19 mouse cellular contexts compared by ENCODE assay signal in genomic region chr9:91545402-91545801, GRCm38 (mm10).
DNase-seq lines count a peak whose midpoint lies in the region; ATAC-seq and TF ChIP-seq lines count a peak whose summit lies in the region.
"Had no signal": no experiment of that assay in that cellular context is flagged by ENCODE, and none has a peak within 500 bp of the region (broad histone marks: within the 10 kb centered on the region; RNA-seq: fewer than 3 reads in every experiment).

No protein-coding gene starts in this region.

- peak; percentile 32; the same call in 1 of the 2 replicates for ATAC-seq in forebrain, embryonic 14.5 days
- ATAC-seq in forebrain, embryonic 11.5 days (replicated peaks; ENCODE audit: low FRiP score), result no peak
- no peak for ATAC-seq in midbrain, postnatal 0 days (ENCODE audit: low FRiP score)
- no peak for ATAC-seq in midbrain, embryonic 13.5 days

- 0 out of 2 replicates have a peak overlapping the region, but pooled peaks have one; percentile 48 for H3K27ac ChIP-seq in forebrain, embryonic 14.5 days (ENCODE audit: low read depth, low read length)
- no peak overlapping the region for H3K27ac ChIP-seq in forebrain, embryonic 11.5 days (ENCODE audit: low read depth, low read length)
- no peak overlapping the region for H3K27ac ChIP-seq in midbrain, postnatal 0 days (ENCODE audit: low read depth, low read length)
- no peak overlapping the region for H3K27ac ChIP-seq in midbrain, embryonic 13.5 days
- H3K27ac ChIP-seq in layer of hippocampus, adult 2 months, result no peak overlapping the region
- H3K27ac ChIP-seq: embryonic facial prominence, embryonic 15.5 days; left cerebral cortex, adult 2 months had no signal

- H3K9me3 ChIP-seq in forebrain, embryonic 14.5 days (replicated peaks; ENCODE audit: control insufficient read depth, low read length), result no peaks in the 10 kb centered on the region; the same call in 1 of the 2 replicates
- H3K9me3 ChIP-seq in forebrain, embryonic 11.5 days (ENCODE audit: control insufficient read depth, low read length), result no peaks in the 10 kb centered on the region
- H3K9me3 ChIP-seq in midbrain, postnatal 0 days (ENCODE audit: low read length), result no peaks in the 10 kb centered on the region
- no peaks in the 10 kb centered on the region for H3K9me3 ChIP-seq in midbrain, embryonic 13.5 days
- H3K9me3 ChIP-seq: embryonic facial prominence, embryonic 15.5 days had no signal

- H3K4me1 ChIP-seq in forebrain, embryonic 14.5 days (ENCODE audit: control insufficient read depth, insufficient read depth, low read length), result 0 out of 2 replicates have a peak, but pooled peaks cover 2% of the 10 kb centered on the region
- H3K4me1 ChIP-seq in forebrain, embryonic 11.5 days (replicated peaks; ENCODE audit: control insufficient read depth, insufficient read depth, low read length), result no peaks in the 10 kb centered on the region
- no peaks in the 10 kb centered on the region for H3K4me1 ChIP-seq in midbrain, postnatal 0 days (ENCODE audit: insufficient read depth, low read length)
- no peaks in the 10 kb centered on the region for H3K4me1 ChIP-seq in midbrain, embryonic 13.5 days (replicated peaks)
- H3K4me1 ChIP-seq: embryonic facial prominence, embryonic 15.5 days; megakaryocyte, embryonic 14.5 days had no signal

- no peak overlapping the region for H3K4me2 ChIP-seq in forebrain, embryonic 14.5 days (ENCODE audit: low read length)
- no peak overlapping the region for H3K4me2 ChIP-seq in forebrain, embryonic 11.5 days (ENCODE audit: low read depth, low read length, severe bottlenecking)
- H3K4me2 ChIP-seq in midbrain, postnatal 0 days (ENCODE audit: low read depth, low read length, poor library complexity, severe bottlenecking), result no peak overlapping the region
- no peak overlapping the region for H3K4me2 ChIP-seq in midbrain, embryonic 13.5 days (replicated peaks)
- H3K4me2 ChIP-seq: embryonic facial prominence, embryonic 15.5 days; liver, embryonic 11.5 days had no signal

- DNase-seq in forebrain, embryonic 14.5 days (ENCODE audit: low spot score), result peak; percentile 71
- DNase-seq in forebrain, embryonic 11.5 days (ENCODE audit: low spot score), result no peak
- DNase-seq in midbrain, postnatal 0 days (ENCODE audit: low spot score), result peak; percentile 86
- DNase-seq in cerebellum, adult 9-11 months, result peak; percentile 81
- DNase-seq in kidney, postnatal 25 days, result no peak
- no peak for DNase-seq in adrenal gland, postnatal 25 days
- no peak for DNase-seq in layer of hippocampus, adult 2 months (ENCODE audit: low spot score in 2 of 2)
- DNase-seq: adrenal gland, postnatal 36 days; kidney, adult 11 months; lung, adult 2 months; retina, postnatal 1 day; right cerebral cortex, postnatal 4 days; thymus, adult 2 months had no signal

- no peak for TF ChIP-seq CTCF in midbrain, postnatal 0 days (IDR thresholded peaks at IDR 0.05)
- TF ChIP-seq CTCF in layer of hippocampus, adult 2 months (conservative IDR thresholded peaks at IDR 0.05), result no peak

- no peak overlapping the region for H3K4me3 ChIP-seq in forebrain, embryonic 14.5 days (ENCODE audit: low read depth, low read length)
- H3K4me3 ChIP-seq in forebrain, embryonic 11.5 days (ENCODE audit: low read depth, low read length), result no peak overlapping the region
- no peak overlapping the region for H3K4me3 ChIP-seq in midbrain, postnatal 0 days (ENCODE audit: low read depth, low read length)
- H3K4me3 ChIP-seq in midbrain, embryonic 13.5 days (replicated peaks), result no peak overlapping the region
- H3K4me3 ChIP-seq in layer of hippocampus, adult 2 months, result no peak overlapping the region
- H3K4me3 ChIP-seq: embryonic facial prominence, embryonic 15.5 days; left cerebral cortex, adult 2 months; megakaryocyte, embryonic 14.5 days had no signal

- H3K36me3 ChIP-seq in forebrain, embryonic 14.5 days (ENCODE audit: control insufficient read depth, insufficient read depth, low read length), result no peaks in the 10 kb centered on the region
- H3K36me3 ChIP-seq in forebrain, embryonic 11.5 days (ENCODE audit: control insufficient read depth, insufficient read depth, low read length), result no peaks in the 10 kb centered on the region
- H3K36me3 ChIP-seq in midbrain, postnatal 0 days (ENCODE audit: insufficient read depth, low read length), result no peaks in the 10 kb centered on the region
- no peaks in the 10 kb centered on the region for H3K36me3 ChIP-seq in midbrain, embryonic 13.5 days
- H3K36me3 ChIP-seq: embryonic facial prominence, embryonic 15.5 days had no signal

- no peak overlapping the region for H3K9ac ChIP-seq in forebrain, embryonic 14.5 days (ENCODE audit: low read length)
- H3K9ac ChIP-seq in forebrain, embryonic 11.5 days (ENCODE audit: low read length), result no peak overlapping the region
- H3K9ac ChIP-seq in midbrain, postnatal 0 days (replicated peaks; ENCODE audit: low read length, poor library complexity, severe bottlenecking), result no peak overlapping the region
- no peak overlapping the region for H3K9ac ChIP-seq in midbrain, embryonic 13.5 days (replicated peaks)
- H3K9ac ChIP-seq: embryonic facial prominence, embryonic 15.5 days had no signal

- 26% methylated on average over 6 of the region's 6 CpGs for whole genome bisulfite sequencing in forebrain, embryonic 14.5 days
- 68% methylated on average over 6 of the region's 6 CpGs for WGBS in forebrain, embryonic 11.5 days
- 45% methylated on average over 6 of the region's 6 CpGs for WGBS in midbrain, postnatal 0 days
- 53% methylated on average over 6 of the region's 6 CpGs for WGBS in midbrain, embryonic 13.5 days

- no peaks in the 10 kb centered on the region for H3K27me3 ChIP-seq in forebrain, embryonic 14.5 days (replicated peaks; ENCODE audit: control insufficient read depth, insufficient read depth, low read length)
- H3K27me3 ChIP-seq in forebrain, embryonic 11.5 days (ENCODE audit: control insufficient read depth, insufficient read depth, low read length), result no peaks in the 10 kb centered on the region
- H3K27me3 ChIP-seq in midbrain, postnatal 0 days (ENCODE audit: insufficient read depth, low read length), result no peaks in the 10 kb centered on the region
- no peaks in the 10 kb centered on the region for H3K27me3 ChIP-seq in midbrain, embryonic 13.5 days
- H3K27me3 ChIP-seq: CH12.LX; embryonic facial prominence, embryonic 15.5 days; megakaryocyte, embryonic 14.5 days had no signal

Comparison
In these comparisons a context has a peak if more than half of its experiments do, and no peak if none do; other contexts are left out.
1. DNase-seq: peak in forebrain, embryonic 14.5 days (single experiment), midbrain, postnatal 0 days (single experiment) and cerebellum, adult 9-11 months (single experiment); none in forebrain, embryonic 11.5 days (single experiment), kidney, postnatal 25 days (0 of 2), adrenal gland, postnatal 25 days (single experiment) and layer of hippocampus, adult 2 months (0 of 2).